Mouse (Mus musculus): Measurements from ENCODE around the gene Hand2. TPM values are rescaled to one million over a fixed set of nuclear protein-coding genes. Genes with fewer than 3 reads are reported as not detected.

Hand2 gene
- polyA plus RNA-seq, 1 experiment from 2014 or later: not detected

GRCm38 (mm10) chr8:57328931-57329341, 8.2 kb downstream of the Hand2 start:
- under 1% methylated on average over 19 of the region's 19 CpGs for WGBS
- H3K27ac ChIP-seq (ENCODE audit: low read depth, low read length): no peak overlapping the region
- ATAC-seq: no peak
- 0 out of 2 replicates have a peak overlapping the region, but pooled peaks have one; percentile 7 for H3K4me3 ChIP-seq (ENCODE audit: low read length)
- peak overlapping the region; percentile 27 for H3K4me2 ChIP-seq (ENCODE audit: low read length)
- H3K9ac ChIP-seq (ENCODE audit: low read depth, low read length): no peak overlapping the region
- no peaks in the 10 kb centered on the region for H3K9me3 ChIP-seq (ENCODE audit: control insufficient read depth, low read length)
- peaks cover 2% of the 10 kb centered on the region for H3K4me1 ChIP-seq (ENCODE audit: control insufficient read depth, insufficient read depth, low read depth, low read length)
- no peaks in the 10 kb centered on the region for H3K36me3 ChIP-seq (ENCODE audit: control insufficient read depth, insufficient read depth, low read length)
- H3K27me3 ChIP-seq (replicated peaks; ENCODE audit: control insufficient read depth, insufficient read depth, low read length): peaks cover 59% of the 10 kb centered on the region

GRCm38 (mm10) chr8:57330106-57330505, 9.3 kb downstream of the Hand2 start:
- Histone ChIP-seq H3K4me1 (ENCODE audit: control insufficient read depth, insufficient read depth, low read depth, low read length) (peaks cover 2% of the 10 kb centered on the region), H3K4me3 (ENCODE audit: low read length) (no peak overlapping the region), H3K9me3 (ENCODE audit: control insufficient read depth, low read length) (no peaks in the 10 kb centered on the region), H3K9ac (ENCODE audit: low read depth, low read length) (no peak overlapping the region), H3K36me3 (ENCODE audit: control insufficient read depth, insufficient read depth, low read length) (no peaks in the 10 kb centered on the region), H3K27me3 (replicated peaks; ENCODE audit: control insufficient read depth, insufficient read depth, low read length) (peaks cover 67% of the 10 kb centered on the region), H3K27ac (ENCODE audit: low read depth, low read length) (no peak overlapping the region), H3K4me2 (ENCODE audit: low read length) (no peak overlapping the region)
- 12% methylated on average over 2 of the region's 2 CpGs for WGBS
- no peak for ATAC-seq

GRCm38 (mm10) chr8:57331727-57332630, 11.2 kb downstream of the Hand2 start:
- Histone ChIP-seq H3K27me3 (replicated peaks; ENCODE audit: control insufficient read depth, insufficient read depth, low read length) (peaks cover 68% of the 10 kb centered on the region), H3K4me1 (ENCODE audit: control insufficient read depth, insufficient read depth, low read depth, low read length) (peaks cover 2% of the 10 kb centered on the region), H3K9ac (ENCODE audit: low read depth, low read length) (no peak overlapping the region), H3K4me3 (ENCODE audit: low read length) (no peak overlapping the region), H3K36me3 (ENCODE audit: control insufficient read depth, insufficient read depth, low read length) (no peaks in the 10 kb centered on the region), H3K4me2 (ENCODE audit: low read length) (no peak overlapping the region), H3K27ac (ENCODE audit: low read depth, low read length) (no peak overlapping the region), H3K9me3 (ENCODE audit: control insufficient read depth, low read length) (no peaks in the 10 kb centered on the region)
- ATAC-seq: no peak
- 2% methylated on average over 29 of the region's 29 CpGs for WGBS

- WGBS: under 1% methylated on average over 26 of the region's 26 CpGs
- Histone ChIP-seq H3K36me3 (ENCODE audit: control insufficient read depth, insufficient read depth, low read length) (no peaks in the 10 kb centered on the region), H3K27ac (ENCODE audit: low read depth, low read length) (no peak overlapping the region), H3K4me1 (ENCODE audit: control insufficient read depth, insufficient read depth, low read depth, low read length) (peaks cover 2% of the 10 kb centered on the region), H3K9ac (ENCODE audit: low read depth, low read length) (no peak overlapping the region), H3K4me3 (ENCODE audit: low read length) (no peak overlapping the region), H3K9me3 (ENCODE audit: control insufficient read depth, low read length) (no peaks in the 10 kb centered on the region), H3K27me3 (replicated peaks; ENCODE audit: control insufficient read depth, insufficient read depth, low read length) (peaks cover 68% of the 10 kb centered on the region), H3K4me2 (ENCODE audit: low read length) (no peak overlapping the region)
- peak; percentile 23; the same call in 1 of the 2 replicates for ATAC-seq
Measured at GRCm38 (mm10) chr8:57332676-57333482, 12.1 kb downstream of the Hand2 start.

GRCm38 (mm10) chr8:57333483-57333770, 12.6 kb downstream of the Hand2 start:
- peak; percentile 66; the same call in 1 of the 2 replicates for ATAC-seq
- Histone ChIP-seq H3K27me3 (replicated peaks; ENCODE audit: control insufficient read depth, insufficient read depth, low read length) (peaks cover 72% of the 10 kb centered on the region), H3K9me3 (ENCODE audit: control insufficient read depth, low read length) (no peaks in the 10 kb centered on the region), H3K36me3 (ENCODE audit: control insufficient read depth, insufficient read depth, low read length) (no peaks in the 10 kb centered on the region), H3K9ac (ENCODE audit: low read depth, low read length) (no peak overlapping the region), H3K4me2 (ENCODE audit: low read length) (no peak overlapping the region), H3K27ac (ENCODE audit: low read depth, low read length) (no peak overlapping the region), H3K4me3 (ENCODE audit: low read length) (no peak overlapping the region), H3K4me1 (ENCODE audit: control insufficient read depth, insufficient read depth, low read depth, low read length) (peaks cover 2% of the 10 kb centered on the region)
- WGBS: 2% methylated on average over 9 of the region's 9 CpGs

- Histone ChIP-seq H3K9me3 (ENCODE audit: control insufficient read depth, low read length) (no peaks in the 10 kb centered on the region), H3K27ac (ENCODE audit: low read depth, low read length) (no peak overlapping the region), H3K9ac (ENCODE audit: low read depth, low read length) (no peak overlapping the region), H3K4me3 (ENCODE audit: low read length) (no peak overlapping the region), H3K4me2 (ENCODE audit: low read length) (no peak overlapping the region), H3K4me1 (ENCODE audit: control insufficient read depth, insufficient read depth, low read depth, low read length) (no peaks in the 10 kb centered on the region; the same call in 1 of the 2 replicates), H3K27me3 (replicated peaks; ENCODE audit: control insufficient read depth, insufficient read depth, low read length) (peaks cover 73% of the 10 kb centered on the region), H3K36me3 (ENCODE audit: control insufficient read depth, insufficient read depth, low read length) (no peaks in the 10 kb centered on the region)
- peak; percentile 29; the same call in 1 of the 2 replicates for ATAC-seq
- WGBS: under 1% methylated on average over 41 of the region's 41 CpGs
Measured at GRCm38 (mm10) chr8:57333795-57334551, 13.2 kb downstream of the Hand2 start.

GRCm38 (mm10) chr8:57334714-57335113, 13.9 kb downstream of the Hand2 start:
- H3K4me1 ChIP-seq (ENCODE audit: control insufficient read depth, insufficient read depth, low read depth, low read length): no peaks in the 10 kb centered on the region; the same call in 1 of the 2 replicates
- under 1% methylated on average over 5 of the region's 5 CpGs for WGBS

GRCm38 (mm10) chr8:57337271-57338030, 16.7 kb downstream of the Hand2 start:
- no peak overlapping the region for H3K4me3 ChIP-seq (ENCODE audit: low read length)
- no peak overlapping the region for H3K9ac ChIP-seq (ENCODE audit: low read depth, low read length)
- peaks cover 3% of the 10 kb centered on the region; the same call in 1 of the 2 replicates for H3K4me1 ChIP-seq (ENCODE audit: control insufficient read depth, insufficient read depth, low read depth, low read length)
- H3K9me3 ChIP-seq (ENCODE audit: control insufficient read depth, low read length): no peaks in the 10 kb centered on the region
- no peak overlapping the region for H3K4me2 ChIP-seq (ENCODE audit: low read length)
- ATAC-seq: no peak
- H3K27me3 ChIP-seq (replicated peaks; ENCODE audit: control insufficient read depth, insufficient read depth, low read length): peaks cover 77% of the 10 kb centered on the region
- WGBS: 32% methylated on average over 4 of the region's 4 CpGs
- H3K36me3 ChIP-seq (ENCODE audit: control insufficient read depth, insufficient read depth, low read length): no peaks in the 10 kb centered on the region
- H3K27ac ChIP-seq (ENCODE audit: low read depth, low read length): no peak overlapping the region

More at GRCm38 (mm10) chr8:57334714-57335113, 13.9 kb downstream of the Hand2 start:
- Histone ChIP-seq H3K36me3 (ENCODE audit: control insufficient read depth, insufficient read depth, low read length) (no peaks in the 10 kb centered on the region), H3K9me3 (ENCODE audit: control insufficient read depth, low read length) (no peaks in the 10 kb centered on the region), H3K4me2 (ENCODE audit: low read length) (no peak overlapping the region), H3K9ac (ENCODE audit: low read depth, low read length) (no peak overlapping the region), H3K27me3 (replicated peaks; ENCODE audit: control insufficient read depth, insufficient read depth, low read length) (peaks cover 73% of the 10 kb centered on the region), H3K27ac (ENCODE audit: low read depth, low read length) (no peak overlapping the region), H3K4me3 (ENCODE audit: low read length) (no peak overlapping the region)
- no peak for ATAC-seq
